Comparison of ENCODE assay signal across 21 mouse cellular contexts in the genomic region with DNA sequence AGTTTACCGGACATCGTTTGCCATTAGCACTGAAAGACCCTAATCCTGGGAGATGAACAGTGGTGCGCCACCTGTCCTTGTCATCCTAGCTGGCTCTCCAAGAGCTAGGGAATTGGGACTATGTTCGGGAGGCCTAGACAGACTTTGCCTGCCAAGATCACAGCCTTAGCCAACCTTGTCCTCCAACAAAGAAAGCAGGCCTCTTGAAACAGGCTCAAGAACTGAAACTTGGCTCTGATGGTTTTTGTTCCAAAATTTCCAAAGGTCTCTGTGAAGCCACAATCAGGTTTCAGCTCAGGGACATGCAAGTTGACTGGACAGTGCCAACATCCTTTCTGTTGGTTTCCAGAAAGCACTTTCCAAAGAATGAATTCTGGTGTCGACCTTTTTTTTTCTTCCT. TPM values are rescaled to one million over a fixed set of nuclear protein-coding genes. Genes with fewer than 3 reads are reported as not detected.
DNase-seq lines count a peak whose midpoint lies in the region; ATAC-seq and TF ChIP-seq lines count a peak whose summit lies in the region.
"Had no signal": no experiment of that assay in that cellular context is flagged by ENCODE, and none has a peak within 500 bp of the region (broad histone marks: within the 10 kb centered on the region; RNA-seq: fewer than 3 reads in every experiment).

No protein-coding gene starts in this region.

- H3K9me3 ChIP-seq in hindbrain, postnatal 0 days (ENCODE audit: low read length): no peaks in the 10 kb centered on the region
- H3K9me3 ChIP-seq in hindbrain, embryonic 13.5 days: no peaks in the 10 kb centered on the region
- H3K9me3 ChIP-seq in lung, postnatal 0 days (ENCODE audit: low read length): no peaks in the 10 kb centered on the region
- H3K9me3 ChIP-seq: embryonic facial prominence, embryonic 10.5 days; forebrain, embryonic 12.5 days; intestine, embryonic 15.5 days; liver, embryonic 13.5 days; midbrain, embryonic 12.5 days; neural tube, embryonic 13.5 days had no signal

- intact Hi-C loops in gastrocnemius, postnatal 14 days (cut with DNase I; ENCODE audit: low total_unique reads): no loop called here

- no peak overlapping the region for H3K4me2 ChIP-seq in hindbrain, postnatal 0 days (ENCODE audit: low read depth, low read length)
- H3K4me2 ChIP-seq in hindbrain, embryonic 13.5 days: no peak overlapping the region
- no peak overlapping the region for H3K4me2 ChIP-seq in lung, postnatal 0 days (replicated peaks; ENCODE audit: low read depth, low read length)
- H3K4me2 ChIP-seq: forebrain, embryonic 12.5 days; hindbrain, embryonic 14.5 days; intestine, embryonic 15.5 days; liver, embryonic 13.5 days; lung, embryonic 14.5 days; midbrain, embryonic 12.5 days; neural tube, embryonic 13.5 days had no signal

- TF ChIP-seq EP300 in lung, postnatal 0 days (IDR thresholded peaks at IDR 0.05): no peak

- no peak for TF ChIP-seq CTCF in hindbrain, postnatal 0 days (IDR thresholded peaks at IDR 0.05; ENCODE audit: low read depth)
- TF ChIP-seq CTCF in lung, postnatal 0 days (IDR thresholded peaks at IDR 0.05): no peak

- H3K4me3 ChIP-seq in hindbrain, postnatal 0 days (ENCODE audit: low read length): no peak overlapping the region
- H3K4me3 ChIP-seq in hindbrain, embryonic 13.5 days: no peak overlapping the region
- H3K4me3 ChIP-seq in lung, postnatal 0 days (ENCODE audit: low read depth, low read length): no peak overlapping the region
- H3K4me3 ChIP-seq: embryonic facial prominence, embryonic 10.5 days; forebrain, embryonic 12.5 days; heart, adult 2 months; intestine, embryonic 15.5 days; liver, embryonic 13.5 days; midbrain, embryonic 12.5 days; neural tube, embryonic 13.5 days had no signal

- no peaks in the 10 kb centered on the region for H3K36me3 ChIP-seq in hindbrain, postnatal 0 days (ENCODE audit: insufficient read depth, low read length)
- H3K36me3 ChIP-seq in hindbrain, embryonic 13.5 days: no peaks in the 10 kb centered on the region
- H3K36me3 ChIP-seq in lung, postnatal 0 days (ENCODE audit: insufficient read depth, low read length): peaks cover 16% of the 10 kb centered on the region; the same call in 1 of the 2 replicates
- H3K36me3 ChIP-seq: embryonic facial prominence, embryonic 10.5 days; forebrain, embryonic 12.5 days; intestine, embryonic 15.5 days; liver, embryonic 13.5 days; midbrain, embryonic 12.5 days; neural tube, embryonic 13.5 days had no signal

- no peaks in the 10 kb centered on the region; the same call in 1 of the 2 replicates for H3K27me3 ChIP-seq in hindbrain, postnatal 0 days (ENCODE audit: insufficient read depth, low read length)
- no peaks in the 10 kb centered on the region for H3K27me3 ChIP-seq in hindbrain, embryonic 13.5 days
- H3K27me3 ChIP-seq in lung, postnatal 0 days (replicated peaks; ENCODE audit: insufficient read depth, low read length): no peaks in the 10 kb centered on the region
- H3K27me3 ChIP-seq: intestine, embryonic 15.5 days; liver, embryonic 13.5 days; midbrain, embryonic 12.5 days had no signal

- H3K27ac ChIP-seq in hindbrain, postnatal 0 days: no peak overlapping the region
- H3K27ac ChIP-seq in hindbrain, embryonic 13.5 days: no peak overlapping the region
- H3K27ac ChIP-seq in lung, postnatal 0 days (ENCODE audit: low read length): no peak overlapping the region
- H3K27ac ChIP-seq: embryonic facial prominence, embryonic 10.5 days; forebrain, embryonic 12.5 days; hindbrain, embryonic 14.5 days; liver, embryonic 13.5 days; midbrain, embryonic 12.5 days; neural tube, embryonic 13.5 days had no signal

- peak; percentile 24 for DNase-seq in gastrocnemius, adult 18-20 months (ENCODE audit: low spot score)
- DNase-seq in gastrocnemius, postnatal 14 days: no peak
- DNase-seq in hindbrain, postnatal 0 days (ENCODE audit: low spot score): peak; percentile 30
- DNase-seq in adipocyte (ENCODE audit: low spot score): peak; percentile 87
- peak; percentile 52 for DNase-seq in fat pad, adult 2 months (ENCODE audit: extremely low read depth, low read depth, low spot score)
- DNase-seq in lung, postnatal 0 days (ENCODE audit: low spot score): no peak
- DNase-seq: adrenal gland, adult 2 months; cerebellum, adult 18-20 months; heart, adult 2 months; kidney, adult 9 months; kidney, postnatal 36 days; layer of hippocampus, adult 9-11 months; liver, embryonic 13.5 days; lung, embryonic 14.5 days had no signal

- 71% methylated on average over 5 of the region's 5 CpGs for WGBS in hindbrain, postnatal 0 days
- 93% methylated on average over 5 of the region's 5 CpGs for WGBS in hindbrain, embryonic 13.5 days
- 76% methylated on average over 5 of the region's 5 CpGs for WGBS in lung, postnatal 0 days

- ATAC-seq in hindbrain, postnatal 0 days: no peak
- ATAC-seq in hindbrain, embryonic 13.5 days (ENCODE audit: low FRiP score): no peak
- no peak for ATAC-seq in lung, postnatal 0 days
- ATAC-seq: intestine, embryonic 15.5 days had no signal

- no peaks in the 10 kb centered on the region for H3K4me1 ChIP-seq in hindbrain, postnatal 0 days (ENCODE audit: insufficient read depth, low read length)
- H3K4me1 ChIP-seq in hindbrain, embryonic 13.5 days (replicated peaks): peaks cover 17% of the 10 kb centered on the region; the same call in 1 of the 2 replicates
- H3K4me1 ChIP-seq in lung, postnatal 0 days (ENCODE audit: insufficient read depth, low read depth, low read length): peaks cover 6% of the 10 kb centered on the region; the same call in 1 of the 2 replicates
- H3K4me1 ChIP-seq: liver, embryonic 13.5 days; midbrain, embryonic 12.5 days had no signal

- H3K9ac ChIP-seq in hindbrain, postnatal 0 days (replicated peaks; ENCODE audit: low read length): no peak overlapping the region
- H3K9ac ChIP-seq in hindbrain, embryonic 13.5 days: no peak overlapping the region
- no peak overlapping the region for H3K9ac ChIP-seq in lung, postnatal 0 days (replicated peaks; ENCODE audit: low read depth)
- H3K9ac ChIP-seq: forebrain, embryonic 12.5 days; hindbrain, embryonic 14.5 days; intestine, embryonic 15.5 days; liver, embryonic 13.5 days; lung, embryonic 14.5 days; midbrain, embryonic 12.5 days; neural tube, embryonic 13.5 days had no signal

RNA-seq across cellular contexts. Expression of a gene that starts 29.4 kb away (rescaled TPM):
- 1 to 10 TPM; 1.9 to 2.1 TPM for total RNA-seq in gastrocnemius, adult 18-20 months (2021)
- total RNA-seq in gastrocnemius, postnatal 14 days (2021): 1 to 10 TPM; 2.3 to 3.5 TPM
- total RNA-seq in hindbrain, postnatal 0 days (2014; rRNA removed): 11.7 and 13.1 TPM in 2 replicates
- 60.0 and 61.4 TPM in 2 replicates for polyA plus RNA-seq in hindbrain, postnatal 0 days (2015; fragmentation: Nextera tagmentation; extraction: Ambion mirVana)
- polyA plus RNA-seq in hindbrain, embryonic 13.5 days (2015; fragmentation: Nextera tagmentation; extraction: Ambion mirVana): 39.2 and 42.5 TPM in 2 replicates
- polyA plus RNA-seq in lung, postnatal 0 days (2015; fragmentation: Nextera tagmentation; extraction: Ambion mirVana): 60.8 and 67.1 TPM in 2 replicates

Comparison
In these comparisons a context has a peak if more than half of its experiments do, and no peak if none do; other contexts are left out.
1. DNase-seq: peak in gastrocnemius, adult 18-20 months (single experiment), hindbrain, postnatal 0 days (single experiment), adipocyte (single experiment) and fat pad, adult 2 months (single experiment); none in gastrocnemius, postnatal 14 days (single experiment) and lung, postnatal 0 days (single experiment).